Mouse (Mus musculus): ENCODE data around the gene Fam25c.
"Not testable (repeated sequence)": the region's sequence is repeated elsewhere in the genome, so short reads cannot be mapped to it uniquely, and the experiment has no call there.

Gene Fam25c

GRCm38 (mm10) chr14:34355301-34355700 is at the start of gene Fam25c:
Gene Fam25c (minus strand): TSS chr14:34355433.
- DNase-seq (ENCODE audit: low spot score), result no peak

- no peak for DNase-seq (ENCODE audit: low spot score)
Observed at GRCm38 (mm10) chr14:34403424-34403823, 48.2 kb upstream of the Fam25c start.

- DNase-seq (ENCODE audit: low spot score), result no peak
Observed at GRCm38 (mm10) chr14:34402871-34403270, 47.6 kb upstream of the Fam25c start.

GRCm38 (mm10) chr14:34401135-34401534 is 45.9 kb upstream of the Fam25c start:
- peak; percentile 67 for DNase-seq (ENCODE audit: low spot score)

GRCm38 (mm10) chr14:34400021-34400420 is 44.8 kb upstream of the Fam25c start:
- DNase-seq (ENCODE audit: low spot score), result no peak

- DNase-seq (ENCODE audit: low spot score), result no peak
Observed at GRCm38 (mm10) chr14:34399301-34399700, 44.1 kb upstream of the Fam25c start.

- no peak for DNase-seq (ENCODE audit: low spot score)
Observed at GRCm38 (mm10) chr14:34398901-34399300, 43.7 kb upstream of the Fam25c start.

- DNase-seq (ENCODE audit: low spot score), result no peak
Observed at GRCm38 (mm10) chr14:34397871-34398270, 42.6 kb upstream of the Fam25c start.

- DNase-seq (ENCODE audit: low spot score), result no peak
Observed at GRCm38 (mm10) chr14:34393295-34393694, 38.1 kb upstream of the Fam25c start.

- no peak for DNase-seq (ENCODE audit: low spot score)
Observed at GRCm38 (mm10) chr14:34382921-34383704, 27.9 kb upstream of the Fam25c start.

- no peak for DNase-seq (ENCODE audit: low spot score)
Observed at GRCm38 (mm10) chr14:34378560-34379331, 23.5 kb upstream of the Fam25c start.

GRCm38 (mm10) chr14:34377121-34377520 is 21.9 kb upstream of the Fam25c start:
- no peak for DNase-seq (ENCODE audit: low spot score)

GRCm38 (mm10) chr14:34375941-34376340 is 20.7 kb upstream of the Fam25c start:
- DNase-seq (ENCODE audit: low spot score), result no peak

GRCm38 (mm10) chr14:34375415-34375904 is 20.2 kb upstream of the Fam25c start, which contains the start of gene Mmrn2:
Gene Mmrn2 (plus strand): TSS chr14:34375465.
- no peak for DNase-seq (ENCODE audit: low spot score)

- DNase-seq (ENCODE audit: low spot score), result no peak
Observed at GRCm38 (mm10) chr14:34374577-34374976, 19.3 kb upstream of the Fam25c start, which contains the start of gene Sncg. Gene Sncg (minus strand): TSS chr14:34374789.

GRCm38 (mm10) chr14:34373581-34373980 is 18.3 kb upstream of the Fam25c start:
- DNase-seq (ENCODE audit: low spot score), result no peak

- peak; percentile 27 for DNase-seq (ENCODE audit: low spot score)
Observed at GRCm38 (mm10) chr14:34372646-34373045, 17.4 kb upstream of the Fam25c start.

- no peak for DNase-seq (ENCODE audit: low spot score)
Observed at GRCm38 (mm10) chr14:34371763-34372162, 16.5 kb upstream of the Fam25c start.

- no peak for DNase-seq (ENCODE audit: low spot score)
Observed at GRCm38 (mm10) chr14:34370921-34371320, 15.7 kb upstream of the Fam25c start.

GRCm38 (mm10) chr14:34370203-34370602 is 15.0 kb upstream of the Fam25c start:
- DNase-seq (ENCODE audit: low spot score), result no peak

GRCm38 (mm10) chr14:34365147-34365507 is 9.9 kb upstream of the Fam25c start:
- no peak for DNase-seq (ENCODE audit: low spot score)

- not testable (repeated sequence) for DNase-seq (ENCODE audit: low spot score)
Observed at GRCm38 (mm10) chr14:34364254-34365146, 9.3 kb upstream of the Fam25c start.

Data from testis, postnatal 14 days (tissue).